Mouse (Mus musculus) MEL (cell line): ENCODE results near the gene Gm10134. TPM values are rescaled to one million over a fixed set of nuclear protein-coding genes. Genes with fewer than 3 reads are reported as not detected.

Experiments
- DNase-seq: peaks from one replicate; pipeline ENCODE4 v3.0.0; 2011; ENCODE audit warnings: low read depth, low spot score
- H3K27ac ChIP-seq: 2 replicates; pipeline ENCODE4 v1.5.1; 2012; ENCODE audit warnings: low read depth, mild to moderate bottlenecking, control low read depth, low read length, moderate library complexity; ENCODE audit not compliant: control insufficient read depth
- H3K27me3 ChIP-seq, 2 experiments: fragments of 150-350 bp in 1 of 2; sonication (generic) in 1 of 2; 2 replicates each; pipeline ENCODE4 v1.6.1; 2012; ENCODE audit warnings: low read length in 2 of 2, mild to moderate bottlenecking in 2 of 2, improper control_type of control experiment in 1 of 2, moderate library complexity in 1 of 2; ENCODE audit not compliant: insufficient read depth in 2 of 2, control insufficient read depth in 1 of 2
- H3K36me3 ChIP-seq, 2 experiments: 2 replicates each; pipeline ENCODE4 v1.6.1; 2012 to 2014; ENCODE audit warnings: low read length in 2 of 2, improper control_type of control experiment in 1 of 2, inconsistent platforms in 1 of 2, mild to moderate bottlenecking in 1 of 2; ENCODE audit not compliant: insufficient read depth in 2 of 2, control insufficient read depth in 1 of 2
- H3K4me1 ChIP-seq, 2 experiments: fragments of 150-350 bp in 1 of 2; sonication (generic) in 1 of 2; 2 replicates each; pipeline ENCODE4 v1.6.1; 2012; ENCODE audit warnings: low read length in 2 of 2, improper control_type of control experiment in 1 of 2, mild to moderate bottlenecking in 1 of 2; ENCODE audit not compliant: insufficient read depth in 2 of 2, control insufficient read depth in 1 of 2
- H3K4me3 ChIP-seq, 2 experiments: fragments of 150-350 bp in 1 of 2; sonication (generic) in 1 of 2; 2 replicates each; pipeline ENCODE4 v1.5.1; 2012; ENCODE audit warnings: low read depth in 2 of 2, low read length in 2 of 2, mild to moderate bottlenecking in 2 of 2, moderate library complexity in 2 of 2, control low read depth in 1 of 2, improper control_type of control experiment in 1 of 2; ENCODE audit not compliant: control insufficient read depth in 1 of 2, insufficient read depth in 1 of 2
- H3K79me2 ChIP-seq: 2 replicates; pipeline ENCODE4 v1.6.1; 2012; ENCODE audit warnings: mild to moderate bottlenecking, low read length, moderate library complexity; ENCODE audit not compliant: control insufficient read depth, poor library complexity, insufficient read depth
- H3K9ac ChIP-seq: 2 replicates; pipeline ENCODE4 v1.6.1; 2012; ENCODE audit warnings: low read depth, mild to moderate bottlenecking, control low read depth, low read length, moderate library complexity; ENCODE audit not compliant: control insufficient read depth, poor library complexity, severe bottlenecking
- H3K9me3 ChIP-seq: fragments of 150-350 bp; sonication (generic); replicated peaks from 2 replicates; pipeline ENCODE4 v1.6.1; 2012; ENCODE audit warnings: mild to moderate bottlenecking, low read length, improper control_type of control experiment, moderate library complexity; ENCODE audit not compliant: insufficient read depth
- CHD1 ChIP-seq: IDR thresholded peaks from 2 replicates; pipeline ENCODE4 v1.6.1; 2012; ENCODE audit warnings: low read depth, mild to moderate bottlenecking, inconsistent platforms, low read length, improper control_type of control experiment
- CHD2 ChIP-seq: IDR thresholded peaks from 2 replicates; pipeline ENCODE4 v1.6.1; 2011; ENCODE audit warnings: low read length, improper control_type of control experiment
- ELF1 ChIP-seq: IDR thresholded peaks from 2 replicates; pipeline ENCODE4 v1.6.1; 2014; ENCODE audit warnings: low read depth, mild to moderate bottlenecking, inconsistent platforms, low read length, improper control_type of control experiment, moderate library complexity
- EP300 ChIP-seq, 2 experiments: IDR thresholded peaks; 2 replicates each; pipeline ENCODE4 v1.6.1; 2011; ENCODE audit warnings: improper control_type of control experiment in 2 of 2, low read length in 2 of 2, low read depth in 1 of 2, mild to moderate bottlenecking in 1 of 2
- ETS1 ChIP-seq: IDR thresholded peaks from 2 replicates; pipeline ENCODE4 v1.6.1; 2012; ENCODE audit warnings: low read depth, mild to moderate bottlenecking, inconsistent platforms, low read length, improper control_type of control experiment, moderate library complexity
- KAT2A ChIP-seq: conservative IDR thresholded peaks from 2 replicates; pipeline ENCODE4 v1.6.1; 2012; ENCODE audit warnings: low read depth, low read length, improper control_type of control experiment, inconsistent platforms
- MAZ ChIP-seq: IDR thresholded peaks from 2 replicates; pipeline ENCODE4 v1.6.1; 2012; ENCODE audit warnings: low read depth, mild to moderate bottlenecking, inconsistent platforms, low read length, improper control_type of control experiment
- MEF2A ChIP-seq: IDR thresholded peaks from 2 replicates; pipeline ENCODE4 v1.6.1; 2014; ENCODE audit warnings: low read depth, mild to moderate bottlenecking, inconsistent platforms, low read length, improper control_type of control experiment; ENCODE audit not compliant: poor library complexity, insufficient replicate concordance, severe bottlenecking; ENCODE audit errors: extremely low read depth
- MYC ChIP-seq: IDR thresholded peaks from 2 replicates; pipeline ENCODE4 v1.6.1; 2011; ENCODE audit warnings: low read depth, mild to moderate bottlenecking, low read length, improper control_type of control experiment, moderate library complexity
- NRF1 ChIP-seq: IDR thresholded peaks from 2 replicates; pipeline ENCODE4 v1.6.1; 2014; ENCODE audit warnings: low read depth, mild to moderate bottlenecking, inconsistent platforms, low read length, improper control_type of control experiment, moderate library complexity; ENCODE audit not compliant: poor library complexity, insufficient read depth, severe bottlenecking
- POLR2A ChIP-seq, 2 experiments: IDR thresholded peaks; 2 replicates each; pipeline ENCODE4 v1.6.1; 2011 to 2012; ENCODE audit warnings: low read length in 2 of 2, mild to moderate bottlenecking in 2 of 2, control low read depth in 1 of 2, improper control_type of control experiment in 1 of 2, low read depth in 1 of 2, moderate library complexity in 1 of 2; ENCODE audit not compliant: control insufficient read depth in 1 of 2, insufficient read depth in 1 of 2, poor library complexity in 1 of 2
- RCOR1 ChIP-seq: IDR thresholded peaks from 2 replicates; pipeline ENCODE4 v1.6.1; 2012; ENCODE audit warnings: low read depth, mild to moderate bottlenecking, inconsistent platforms, low read length, improper control_type of control experiment
- SIN3A ChIP-seq: IDR thresholded peaks from 2 replicates; pipeline ENCODE4 v1.6.1; 2012; ENCODE audit warnings: low read length, improper control_type of control experiment, inconsistent platforms
- TCF12 ChIP-seq: IDR thresholded peaks from 2 replicates; pipeline ENCODE4 v1.6.1; 2014; ENCODE audit warnings: low read depth, mild to moderate bottlenecking, inconsistent platforms, low read length, improper control_type of control experiment, moderate library complexity
- ZC3H11A ChIP-seq: IDR thresholded peaks from 2 replicates; pipeline ENCODE4 v1.6.1; 2012; ENCODE audit warnings: low read depth, mild to moderate bottlenecking, inconsistent platforms, low read length, improper control_type of control experiment
- polyA plus RNA-seq, 2 experiments: library from polyadenylated mRNA; stranded (reverse) in 1 of 2; unstranded in 1 of 2; fragments of >175 nt in 1 of 2; fragments of >200 nt in 1 of 2; gene quantifications; 2 replicates each; pipeline versions ENCODE4 v1.2.1 to v1.2.4; 2012; ENCODE audit warnings: low replicate concordance in 2 of 2, low read depth in 1 of 2; ENCODE audit not compliant: insufficient read length in 2 of 2, insufficient read depth in 1 of 2, missing spikeins in 1 of 2
- total RNA-seq: library from RNA; depleted of rRNA; stranded (reverse); fragments of 300-350 nt; gene quantifications from 2 replicates; pipeline ENCODE4 v1.2.3, GENCODE M21; 2012

Gene Gm10134
- total and polyA plus RNA-seq, 3 experiments, result not detected

GRCm38 (mm10) chr2:28522166-28522565 is 16.3 kb downstream of the Gm10134 start:
- Histone ChIP-seq H3K36me3 (peaks cover 0 to 2% of the 10 kb centered on the region in 2 experiments; a peak in 1 of 4 replicates), H3K79me2 (no peaks in the 10 kb centered on the region), H3K27ac (no peak overlapping the region), H3K27me3 (no peaks in the 10 kb centered on the region), H3K9ac (no peak overlapping the region), H3K4me3 (no peak overlapping the region), H3K9me3 (no peaks in the 10 kb centered on the region), H3K4me1 (peaks cover 0 to 3% of the 10 kb centered on the region in 2 experiments; a peak in 3 of 4 replicates)
- TF ChIP-seq NRF1, result no peak
- TF ChIP-seq ETS1, result no peak
- no peak for TF ChIP-seq ZC3H11A
- no peak for TF ChIP-seq RCOR1
- TF ChIP-seq SIN3A, result no peak
- no peak for TF ChIP-seq CHD1
- TF ChIP-seq TCF12, result no peak
- no peak for TF ChIP-seq ELF1
- TF ChIP-seq EP300 (IDR thresholded peaks at IDR 0.05; ENCODE audit: low read depth in 1 of 2, low read length in 2 of 2), result no peak
- TF ChIP-seq KAT2A, result no peak
- no peak for DNase-seq

- peak; percentile 85 for DNase-seq
- no peaks in the 10 kb centered on the region for H3K9me3 ChIP-seq
- no peaks in the 10 kb centered on the region for H3K27me3 ChIP-seq
- no peak overlapping the region for H3K4me3 ChIP-seq
- H3K27ac ChIP-seq, result no peak overlapping the region
- no peaks in the 10 kb centered on the region for H3K79me2 ChIP-seq
- peaks cover 0 to 3% of the 10 kb centered on the region in 2 experiments; a peak in 3 of 4 replicates for H3K4me1 ChIP-seq
- H3K36me3 ChIP-seq, result peaks cover 0 to 2% of the 10 kb centered on the region in 2 experiments; a peak in 1 of 4 replicates
- no peak overlapping the region for H3K9ac ChIP-seq
- TF ChIP-seq MEF2A, result no peak
- TF ChIP-seq CHD1, result no peak
- no peak for TF ChIP-seq POLR2A (IDR thresholded peaks at IDR 0.05; ENCODE audit: control insufficient read depth in 1 of 2, insufficient read depth in 1 of 2, low read depth in 1 of 2, low read length in 2 of 2, poor library complexity in 1 of 2)
- TF ChIP-seq EP300 (IDR thresholded peaks at IDR 0.05; ENCODE audit: low read depth in 1 of 2, low read length in 2 of 2), result no peak
- TF ChIP-seq MYC, result no peak
- TF ChIP-seq CHD2, result peak; percentile 11; the same call in 1 of the 2 replicates
- TF ChIP-seq MAZ, result no peak
- TF ChIP-seq NRF1, result no peak
These were observed 17.8 kb downstream of the Gm10134 start for GRCm38 (mm10) chr2:28523643-28524117.
